Mouse (Mus musculus): ENCODE results near the gene Igfbp5.

Gene Igfbp5

DNA sequence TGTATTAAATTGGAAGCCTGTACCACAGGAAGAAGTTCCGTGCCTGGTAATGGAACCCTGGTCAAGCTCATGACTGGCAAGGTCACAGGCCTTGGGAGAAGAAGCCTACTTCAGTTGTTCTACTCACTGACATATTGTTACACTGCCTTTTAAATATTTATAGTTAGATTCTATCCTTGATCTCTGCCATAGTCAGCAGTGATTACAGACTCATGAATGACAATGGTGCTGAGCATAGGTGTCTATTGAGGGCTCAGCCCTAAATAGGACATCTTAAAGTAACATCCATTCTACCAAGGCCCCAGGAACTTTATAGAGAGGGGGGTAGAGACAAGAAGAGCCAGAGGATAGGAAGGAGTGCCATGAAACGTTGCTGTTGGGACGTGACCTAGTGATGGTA is 63.6 kb downstream of the Igfbp5 start:
- no peak for DNase-seq (ENCODE audit: low read depth, low spot score)

DNA sequence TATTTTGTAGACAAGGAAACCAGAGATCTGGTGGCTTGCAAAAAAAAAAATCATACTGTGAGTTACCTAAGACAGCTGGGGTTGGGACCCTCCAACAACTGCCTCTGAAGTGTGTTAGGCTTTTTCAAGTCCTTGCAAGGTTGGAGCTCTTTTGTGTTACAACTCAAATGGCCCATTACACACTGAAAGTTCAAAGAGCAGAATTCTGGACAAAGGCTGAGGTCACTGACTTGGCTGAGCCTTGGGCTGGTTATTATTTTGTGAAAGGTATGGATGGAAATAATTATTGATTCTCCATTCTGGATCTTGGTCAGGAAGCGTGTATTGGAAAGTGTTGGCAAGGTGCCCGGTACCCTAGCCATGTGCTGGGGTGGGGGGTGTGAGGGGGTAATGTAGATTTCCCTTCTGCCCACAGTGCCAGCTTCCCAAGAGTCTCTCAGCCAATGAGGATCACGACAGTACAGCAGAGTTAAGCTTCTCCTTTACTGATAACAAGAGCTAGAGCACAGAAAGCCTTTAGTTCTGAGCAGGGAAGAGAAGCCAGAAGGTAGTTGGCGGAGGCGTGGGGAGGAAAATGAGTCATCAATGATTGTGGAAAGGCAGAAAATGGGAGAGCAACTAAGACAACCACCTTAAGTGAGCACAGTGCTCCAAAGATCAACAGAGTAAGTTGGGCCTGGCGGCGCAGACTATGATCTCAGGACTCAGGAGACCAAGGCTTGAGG is 64.6 kb downstream of the Igfbp5 start:
- no peak for DNase-seq (ENCODE audit: low read depth, low spot score)

DNA sequence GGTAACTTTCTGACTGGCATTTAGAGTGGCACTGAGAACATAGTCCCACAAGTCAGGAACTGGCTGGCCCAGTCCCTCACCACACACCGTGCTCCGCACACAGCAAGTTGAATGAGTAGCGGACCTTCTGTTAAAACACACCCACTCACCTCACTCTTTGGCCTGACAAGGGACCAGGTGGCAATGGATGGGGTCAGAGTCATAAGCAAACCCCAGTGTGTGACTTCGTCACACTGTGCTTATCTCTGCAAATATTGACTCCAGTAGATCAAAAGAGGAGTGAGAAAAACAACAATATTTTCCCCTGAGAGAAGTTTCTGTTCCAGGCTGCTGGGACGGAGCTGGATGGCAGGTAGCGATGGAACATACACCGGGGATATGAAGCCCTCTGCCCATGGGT is 65.4 kb downstream of the Igfbp5 start:
- DNase-seq (ENCODE audit: low read depth, low spot score) = no peak

Data from R1 (cell line).